Mouse (Mus musculus) heart, adult 2 months (tissue): ENCODE results near the gene Syt3. TPM values are rescaled to one million over a fixed set of nuclear protein-coding genes. Genes with fewer than 3 reads are reported as not detected.

Experiments
- DNase-seq, 2 experiments: peaks; one replicate each; pipeline ENCODE4 v3.0.0; 2021
- H3K27ac ChIP-seq: fragments of 200-600 bp; 2 replicates; pipeline ENCODE4 v1.8.1; 2022
- H3K27me3 ChIP-seq: fragments of 200-500 bp; 2 replicates; pipeline ENCODE4 v1.6.1; 2012; ENCODE audit warnings: mild to moderate bottlenecking, low read length, inconsistent platforms, mixed read lengths; ENCODE audit not compliant: control insufficient read depth, insufficient read depth
- H3K36me3 ChIP-seq: fragments of 200-500 bp; 2 replicates; pipeline ENCODE4 v1.6.1; 2012; ENCODE audit warnings: low read length, inconsistent platforms; ENCODE audit not compliant: control insufficient read depth, insufficient read depth
- H3K4me1 ChIP-seq: fragments of 200-500 bp; 2 replicates; pipeline ENCODE4 v1.6.1; 2011; ENCODE audit warnings: low read length; ENCODE audit not compliant: control insufficient read depth, insufficient read depth
- H3K4me3 ChIP-seq: fragments of 200-600 bp; 2 replicates; pipeline ENCODE4 v1.8.1; 2022
- H3K79me2 ChIP-seq: fragments of 200-500 bp; replicated peaks from 2 replicates; pipeline ENCODE4 v1.6.1; 2012; ENCODE audit warnings: mild to moderate bottlenecking, inconsistent platforms, low read length, moderate library complexity, mixed read lengths; ENCODE audit not compliant: control insufficient read depth, insufficient read depth
- H3K9ac ChIP-seq: fragments of 200-500 bp; 2 replicates; pipeline ENCODE4 v1.6.1; 2012; ENCODE audit warnings: low read depth, mild to moderate bottlenecking, control low read depth, inconsistent platforms, low read length, mixed read lengths
- CTCF ChIP-seq: fragments of 200-600 bp; IDR thresholded peaks from 2 replicates; pipeline ENCODE4 v1.8.1; 2022; ENCODE audit warnings: antibody characterized with exemption, mild to moderate bottlenecking, moderate library complexity
- EP300 ChIP-seq: fragments of 200-500 bp; IDR thresholded peaks from 2 replicates; pipeline ENCODE4 v1.6.1; 2011; ENCODE audit warnings: low read depth, low read length, control low read depth; ENCODE audit not compliant: insufficient read depth
- POLR2A ChIP-seq: fragments of 200-500 bp; IDR thresholded peaks from 2 replicates; pipeline ENCODE4 v1.6.1; 2011; ENCODE audit warnings: mild to moderate bottlenecking, low read depth, low read length, control low read depth; ENCODE audit not compliant: insufficient read depth
- WGBS: fragments of 180-500 bp; shearing (Covaris S2); methylation state at CpG from one replicate; pipeline ENCODE4 v1.1.7; 2018; 5-methylcytosine and 5-hydroxymethylcytosine counted together
- intact Hi-C: fragments of 180-260 bp; cut with DNase I; formaldehyde crosslinking; loops from one replicate; pipeline ENCODE4 v1.15.1; 2025
- polyA plus RNA-seq: library from polyadenylated mRNA; depleted of rRNA; stranded (reverse); fragments of >200 nt; gene quantifications from 2 replicates; pipeline ENCODE4 v1.2.3, GENCODE M21; 2012
- total RNA-seq, 2 experiments: library from RNA; stranded (reverse); gene quantifications; 2 replicates each; pipeline ENCODE4 v1.2.3; 2021

Gene Syt3
- total and polyA plus RNA-seq, 3 experiments: 1.4 to 3.2 (median 2.5) TPM

DNA sequence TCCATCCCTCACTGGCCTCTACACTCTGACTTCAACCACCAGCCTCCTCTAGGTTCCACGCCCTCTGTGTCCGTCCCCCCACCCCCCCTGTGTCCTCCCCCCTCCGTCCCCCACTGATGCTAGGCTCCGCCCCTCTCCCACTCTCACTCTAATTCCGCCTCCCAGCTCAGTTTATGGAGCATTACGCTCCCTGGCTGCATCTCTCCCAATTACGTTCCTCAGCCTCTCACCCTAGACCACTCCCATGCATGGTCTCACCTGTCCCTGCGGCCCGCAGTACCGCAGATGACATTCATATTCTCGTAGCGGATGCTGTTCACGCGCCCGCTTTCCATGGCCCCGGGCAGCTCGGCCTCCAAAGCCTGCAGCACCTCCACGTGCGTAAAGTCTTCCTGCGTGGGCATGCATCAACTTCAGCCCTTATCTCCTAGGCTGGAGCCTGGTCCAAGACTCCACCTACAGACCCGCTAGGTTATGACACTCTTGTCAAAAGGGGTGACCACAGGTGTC lies 23.1 kb upstream of the Syt3 start:
- H3K4me3 ChIP-seq: no peak overlapping the region
- intact Hi-C loops: no loop called here

DNA sequence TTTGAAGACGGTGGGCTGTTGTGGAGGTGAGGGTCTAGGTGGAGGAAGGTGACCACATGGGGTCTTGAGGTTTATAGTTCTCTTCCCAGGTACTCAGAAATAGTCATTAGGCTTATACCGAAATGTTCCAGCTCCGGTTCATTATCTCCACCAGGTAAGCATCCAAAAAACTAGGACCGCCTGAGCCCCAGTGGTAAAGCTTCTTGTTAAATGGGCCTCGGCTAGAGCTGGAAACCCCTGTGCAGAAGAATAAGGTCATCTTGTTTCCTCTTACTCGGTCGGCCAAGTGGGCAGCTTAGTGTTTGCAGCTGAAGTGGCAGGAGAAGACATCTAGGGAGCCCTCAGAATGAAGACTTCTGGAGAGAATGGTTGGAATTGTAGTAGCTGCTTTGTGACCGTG lies 11.2 kb upstream of the Syt3 start:
- intact Hi-C loops: loop anchor here (5.0 to 10.0 kb wide), 3 partner anchors 180 to 698 kb away; partner anchors contain the start of genes Atf5, Ctu1, Il4i1 and Nr1h2
- Histone ChIP-seq H3K4me1 (no peaks in the 10 kb centered on the region; the same call in 1 of the 2 replicates), H3K79me2 (no peaks in the 10 kb centered on the region), H3K9ac (no peak overlapping the region), H3K4me3 (no peak overlapping the region), H3K27ac (no peak overlapping the region), H3K27me3 (no peaks in the 10 kb centered on the region), H3K36me3 (no peaks in the 10 kb centered on the region)
- 82% methylated on average over 8 of the region's 8 CpGs for WGBS
- TF ChIP-seq CTCF (no peak), POLR2A (no peak), EP300 (no peak)
- DNase-seq: no peak

More for the DNA sequence above, 23.1 kb upstream of the Syt3 start:
- no peak overlapping the region for H3K9ac ChIP-seq
- H3K36me3 ChIP-seq: no peaks in the 10 kb centered on the region
- H3K27me3 ChIP-seq: peaks cover 4% of the 10 kb centered on the region; the same call in 1 of the 2 replicates
- no peaks in the 10 kb centered on the region for H3K79me2 ChIP-seq
- H3K27ac ChIP-seq: no peak overlapping the region; the same call in 1 of the 2 replicates
- H3K4me1 ChIP-seq: no peaks in the 10 kb centered on the region
- no peak for DNase-seq
- TF ChIP-seq EP300 (no peak), CTCF (no peak), POLR2A (no peak)
- WGBS: 19% methylated on average over 21 of the region's 21 CpGs

DNA sequence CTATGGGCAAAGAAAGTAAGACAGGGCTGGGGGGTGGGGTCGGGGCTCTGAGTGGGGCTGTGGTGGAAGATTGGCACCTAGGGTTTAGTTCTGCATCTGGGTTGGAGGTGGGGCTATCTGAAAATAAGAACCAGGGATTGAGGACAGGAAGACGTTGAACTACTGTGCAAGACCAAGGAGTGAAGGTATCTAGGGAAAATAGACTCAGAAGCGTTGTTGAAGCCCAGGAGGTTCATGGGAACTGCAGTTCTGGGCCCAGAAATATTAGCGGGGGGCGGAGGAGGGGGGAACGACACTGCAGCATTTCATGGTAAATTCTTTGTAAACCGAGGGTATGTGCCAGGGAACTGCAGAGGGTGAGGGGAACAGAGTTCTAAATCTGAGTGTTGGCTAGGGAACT lies 10.4 kb upstream of the Syt3 start:
- Histone ChIP-seq H3K27me3 (no peaks in the 10 kb centered on the region), H3K79me2 (no peaks in the 10 kb centered on the region), H3K4me1 (no peaks in the 10 kb centered on the region; the same call in 1 of the 2 replicates), H3K9ac (peak overlapping the region; percentile 69), H3K36me3 (no peaks in the 10 kb centered on the region), H3K4me3 (peak overlapping the region; percentile 58), H3K27ac (peak overlapping the region; percentile 80)
- intact Hi-C loops: loop anchor here (5.0 to 10.0 kb wide), 3 partner anchors 179 to 699 kb away; partner anchors contain the start of genes Atf5, Ctu1, Il4i1 and Nr1h2
- TF ChIP-seq CTCF (no peak), POLR2A (no peak), EP300 (no peak)
- no peak for DNase-seq
- 9% methylated on average over 7 of the region's 7 CpGs for WGBS

DNA sequence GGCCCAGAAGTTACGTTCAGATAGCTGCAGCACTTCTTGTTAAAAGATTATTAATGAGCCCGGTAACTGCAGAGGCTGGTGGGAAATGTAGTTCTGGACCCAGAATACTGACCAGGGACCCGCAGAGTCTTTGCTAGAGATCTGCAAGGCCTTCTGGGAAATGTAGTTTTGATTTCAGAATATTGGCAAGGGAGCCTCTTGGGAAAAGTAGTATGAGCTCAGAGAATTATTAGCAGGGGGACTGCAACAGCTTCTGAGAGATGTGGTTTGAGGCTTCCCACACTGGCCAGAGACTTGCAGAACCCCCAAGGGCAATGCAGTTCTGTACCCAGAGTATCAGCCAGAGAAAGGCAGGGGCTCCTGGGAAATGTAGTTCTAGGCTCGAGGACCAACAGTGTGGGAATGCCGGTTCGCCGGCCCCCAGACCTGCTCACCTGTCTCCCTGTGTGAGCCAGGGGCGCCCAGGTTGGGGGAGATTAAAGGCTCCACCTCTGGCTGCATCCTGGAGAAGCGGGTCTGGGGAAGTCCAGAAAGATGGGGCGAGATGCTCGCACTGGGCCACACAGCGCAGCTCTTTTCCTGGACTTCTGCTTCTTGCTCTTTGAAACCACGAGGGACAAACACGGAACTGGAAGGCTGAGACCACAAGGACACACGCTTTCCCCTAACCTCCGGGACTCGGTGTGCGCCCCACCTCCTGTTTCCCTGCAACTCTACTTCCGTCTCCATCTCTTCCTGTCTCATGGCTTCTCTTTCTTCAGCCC lies 9.8 kb upstream of the Syt3 start:
- H3K79me2 ChIP-seq: no peaks in the 10 kb centered on the region
- peak overlapping the region; percentile 80 for H3K27ac ChIP-seq
- H3K27me3 ChIP-seq: no peaks in the 10 kb centered on the region
- DNase-seq: peak; percentile 86 to 91
- intact Hi-C loops: loop anchor here (2.0 to 10.0 kb wide), 4 partner anchors 93 to 699 kb away; partner anchors contain the start of genes Atf5, Ctu1, Il4i1 and Josd2
- TF ChIP-seq EP300 (no peak), CTCF (no peak), POLR2A (no peak)
- peak overlapping the region; percentile 69 for H3K9ac ChIP-seq
- H3K4me1 ChIP-seq: no peaks in the 10 kb centered on the region; the same call in 1 of the 2 replicates
- 2% methylated on average over 19 of the region's 19 CpGs for WGBS
- H3K4me3 ChIP-seq: peak overlapping the region; percentile 58
- H3K36me3 ChIP-seq: no peaks in the 10 kb centered on the region

DNA sequence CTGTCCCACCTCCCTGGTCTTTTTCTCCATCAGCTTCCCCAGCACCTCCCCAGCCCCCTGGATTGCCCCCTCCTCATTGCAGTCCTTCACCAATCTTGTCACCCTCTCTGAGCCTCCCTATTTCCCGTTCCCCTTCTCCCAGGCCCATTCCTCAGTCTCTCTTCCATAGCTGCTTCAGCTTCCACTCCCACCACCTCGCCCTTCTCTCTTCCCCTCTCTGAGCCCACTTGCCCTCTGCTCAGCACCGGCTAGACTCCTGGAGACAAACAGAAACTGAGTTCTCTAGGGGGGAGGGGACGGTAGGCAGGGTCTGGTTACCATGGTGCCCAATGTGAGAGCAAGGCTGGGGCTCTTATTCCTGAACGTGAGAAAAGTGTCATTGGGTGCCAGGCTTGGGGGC lies 9.1 kb upstream of the Syt3 start:
- Histone ChIP-seq H3K4me3 (peak overlapping the region; percentile 58), H3K9ac (no peak overlapping the region), H3K27ac (no peak overlapping the region; the same call in 1 of the 2 replicates), H3K27me3 (no peaks in the 10 kb centered on the region), H3K4me1 (no peaks in the 10 kb centered on the region; the same call in 1 of the 2 replicates), H3K79me2 (no peaks in the 10 kb centered on the region), H3K36me3 (no peaks in the 10 kb centered on the region)
- WGBS: 15% methylated on average over 5 of the region's 5 CpGs
- intact Hi-C loops: loop anchor here (2.0 to 10.0 kb wide), 4 partner anchors 92 to 700 kb away; partner anchors contain the start of genes Atf5, Ctu1, Il4i1 and Josd2
- no peak for DNase-seq
- no peak for TF ChIP-seq CTCF
- no peak for TF ChIP-seq EP300
- no peak for TF ChIP-seq POLR2A

DNA sequence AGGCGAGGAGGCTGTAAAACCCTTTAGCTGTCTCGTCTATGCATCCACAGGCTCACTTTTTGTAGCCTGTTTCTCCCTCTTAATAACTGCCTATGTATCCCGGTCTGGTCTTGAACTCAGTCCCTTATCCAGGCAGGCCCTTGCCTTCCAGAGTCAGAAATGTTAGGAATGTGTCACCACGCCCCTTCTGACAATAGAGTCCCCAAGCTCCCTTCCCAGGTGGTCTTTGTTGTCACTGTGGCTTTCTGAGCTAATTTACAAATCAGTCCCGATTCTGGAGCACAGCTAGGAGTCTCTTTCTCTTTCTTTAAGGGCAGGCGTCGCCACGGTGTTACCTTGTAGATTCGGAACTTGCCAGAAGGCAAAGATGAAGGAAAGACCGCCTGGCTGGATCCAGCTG lies 8.7 kb upstream of the Syt3 start:
- Histone ChIP-seq H3K4me1 (no peaks in the 10 kb centered on the region; the same call in 1 of the 2 replicates), H3K27ac (no peak overlapping the region), H3K9ac (no peak overlapping the region), H3K27me3 (no peaks in the 10 kb centered on the region), H3K36me3 (no peaks in the 10 kb centered on the region), H3K79me2 (no peaks in the 10 kb centered on the region), H3K4me3 (no peak overlapping the region)
- TF ChIP-seq EP300 (no peak), POLR2A (no peak), CTCF (no peak)
- 33% methylated on average over 10 of the region's 10 CpGs for WGBS
- intact Hi-C loops: loop anchor here (2.0 to 10.0 kb wide), 3 partner anchors 92 to 700 kb away; partner anchors contain the start of genes Atf5, Ctu1, Il4i1 and Josd2
- no peak for DNase-seq
